Mouse (Mus musculus): ENCODE data around the gene Sdhaf3. TPM values are rescaled to one million over a fixed set of nuclear protein-coding genes. Genes with fewer than 3 reads are reported as not detected.

The Sdhaf3 gene
- total RNA-seq, 2 experiments from 2014 or later, result 3.1 to 3.5 TPM

DNA sequence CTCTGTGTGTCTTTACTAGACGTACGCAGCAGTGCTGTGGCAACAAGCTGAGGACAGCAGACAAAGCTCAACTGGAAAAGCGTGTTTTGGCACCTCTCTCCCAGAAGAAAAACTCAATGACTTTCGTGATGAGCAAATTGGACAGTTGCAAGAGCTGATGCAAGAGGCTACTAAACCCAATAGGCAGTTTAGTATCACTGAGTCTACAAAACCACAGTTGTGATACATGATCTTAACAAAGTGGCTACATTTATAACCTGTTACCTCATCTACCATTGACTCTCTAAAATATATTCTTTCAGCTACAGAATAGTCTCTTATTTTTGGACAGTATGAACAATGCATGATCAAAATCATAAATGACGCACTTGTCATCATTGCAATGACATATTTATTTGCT is 83.0 kb downstream of the Sdhaf3 start:
- intact Hi-C loops (cut with DNase I), result no loop called here
- DNase-seq (ENCODE audit: extremely low spot score in 1 of 2, low spot score in 2 of 2), result no peak

DNA sequence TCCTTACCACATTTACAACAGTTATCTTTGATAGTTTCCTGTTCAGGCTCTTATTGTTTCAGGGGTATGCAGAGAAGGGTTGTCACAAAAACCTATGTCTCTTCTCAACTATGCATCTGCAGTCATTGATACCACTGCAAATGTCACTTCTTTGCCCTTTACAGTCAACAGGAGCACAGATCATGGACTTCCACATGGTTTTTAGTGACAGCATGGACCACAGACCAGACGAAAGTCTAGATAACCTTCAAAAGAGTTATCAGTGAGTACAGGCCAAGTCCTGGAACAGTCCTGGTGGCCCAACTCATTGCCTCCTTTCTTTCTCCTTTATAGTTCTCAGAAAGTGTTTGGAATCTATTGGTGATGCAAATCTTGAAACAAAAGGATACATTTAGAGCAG is 86.1 kb downstream of the Sdhaf3 start:
- intact Hi-C loops (cut with DNase I), result no loop called here
- no peak for DNase-seq (ENCODE audit: extremely low spot score in 1 of 2, low spot score in 2 of 2)

DNA sequence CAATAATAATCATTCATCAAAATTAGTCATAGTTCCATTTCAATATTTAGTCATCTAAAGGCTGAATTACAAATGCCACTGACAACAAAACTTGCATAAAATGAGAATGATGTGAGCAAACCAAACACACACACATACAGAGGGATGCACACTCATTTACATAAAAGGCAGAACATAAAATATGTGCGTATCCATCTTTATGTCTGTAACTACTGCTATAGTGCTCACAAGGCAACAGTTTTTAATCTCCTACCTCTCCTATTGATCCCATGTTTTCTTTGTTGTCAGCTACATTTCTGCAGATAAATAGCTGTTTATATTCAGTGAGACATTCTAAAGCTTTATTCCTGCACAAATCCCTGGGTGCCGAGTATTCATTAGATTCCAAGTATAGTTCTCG is 107.0 kb downstream of the Sdhaf3 start:
- intact Hi-C loops (cut with DNase I), result no loop called here
- DNase-seq (ENCODE audit: extremely low spot score in 1 of 2, low spot score in 2 of 2), result no peak

DNA sequence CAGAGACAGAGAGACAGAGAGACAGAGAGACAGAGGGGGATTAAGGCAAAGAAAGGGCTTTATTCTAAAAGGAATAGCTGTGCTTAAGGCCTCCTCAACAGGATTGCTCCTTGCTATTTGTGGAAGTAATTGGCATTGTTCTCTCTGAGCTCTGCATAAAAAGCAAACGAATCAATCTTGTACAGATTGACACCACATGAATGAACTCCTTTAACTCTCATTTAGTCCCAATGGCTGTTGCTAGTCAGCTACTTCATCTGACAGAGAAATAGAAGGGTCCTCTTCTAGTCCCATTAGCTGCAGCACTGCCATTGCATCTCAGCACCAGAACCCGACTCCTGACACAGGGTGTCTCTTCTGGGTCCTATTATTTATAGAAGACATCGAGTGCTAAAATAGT is 113.0 kb downstream of the Sdhaf3 start:
- no peak for DNase-seq (ENCODE audit: extremely low spot score in 1 of 2, low spot score in 2 of 2)
- intact Hi-C loops (cut with DNase I), result no loop called here

DNA sequence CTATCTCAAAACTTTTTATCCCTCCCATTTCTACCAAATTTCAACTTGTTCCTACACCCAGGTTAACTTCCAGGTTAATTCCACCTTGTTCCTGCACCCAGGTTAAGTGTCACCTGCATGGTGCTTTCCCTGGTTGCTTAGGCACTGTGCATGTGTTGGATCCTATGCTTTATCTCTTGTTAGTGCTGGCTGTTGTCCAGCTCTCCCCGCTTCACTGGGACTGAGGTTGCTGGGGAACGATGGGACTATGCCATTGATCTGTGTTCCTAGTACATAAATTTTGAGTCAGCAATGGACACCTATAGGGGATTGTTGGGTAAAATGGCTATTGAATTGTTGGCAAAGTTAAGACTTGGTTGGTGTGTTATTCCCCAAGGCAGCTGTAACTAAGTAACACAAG is 113.7 kb downstream of the Sdhaf3 start:
- intact Hi-C loops (cut with DNase I), result no loop called here
- DNase-seq (ENCODE audit: extremely low spot score in 1 of 2, low spot score in 2 of 2), result no peak

DNA sequence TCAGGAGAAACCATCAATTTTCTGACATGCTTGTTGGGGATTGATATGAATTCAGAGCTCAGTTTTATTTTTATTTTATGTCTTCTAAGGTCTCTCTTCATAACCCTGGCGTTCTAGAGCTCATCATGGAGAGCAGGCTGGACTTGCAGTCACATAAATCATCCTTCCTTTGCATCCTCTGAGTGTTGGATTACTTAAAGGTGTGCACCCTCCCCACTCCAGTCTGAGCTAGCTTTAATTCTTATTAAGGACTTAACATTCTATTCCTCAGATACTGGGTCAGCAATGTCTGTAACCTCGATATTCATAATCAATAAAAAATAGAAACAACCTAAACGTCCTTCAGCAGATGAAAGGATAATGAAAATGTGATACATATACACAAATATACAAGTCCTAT is 126.2 kb downstream of the Sdhaf3 start:
- intact Hi-C loops (cut with DNase I), result no loop called here
- no peak for DNase-seq (ENCODE audit: extremely low spot score in 1 of 2, low spot score in 2 of 2)

DNA sequence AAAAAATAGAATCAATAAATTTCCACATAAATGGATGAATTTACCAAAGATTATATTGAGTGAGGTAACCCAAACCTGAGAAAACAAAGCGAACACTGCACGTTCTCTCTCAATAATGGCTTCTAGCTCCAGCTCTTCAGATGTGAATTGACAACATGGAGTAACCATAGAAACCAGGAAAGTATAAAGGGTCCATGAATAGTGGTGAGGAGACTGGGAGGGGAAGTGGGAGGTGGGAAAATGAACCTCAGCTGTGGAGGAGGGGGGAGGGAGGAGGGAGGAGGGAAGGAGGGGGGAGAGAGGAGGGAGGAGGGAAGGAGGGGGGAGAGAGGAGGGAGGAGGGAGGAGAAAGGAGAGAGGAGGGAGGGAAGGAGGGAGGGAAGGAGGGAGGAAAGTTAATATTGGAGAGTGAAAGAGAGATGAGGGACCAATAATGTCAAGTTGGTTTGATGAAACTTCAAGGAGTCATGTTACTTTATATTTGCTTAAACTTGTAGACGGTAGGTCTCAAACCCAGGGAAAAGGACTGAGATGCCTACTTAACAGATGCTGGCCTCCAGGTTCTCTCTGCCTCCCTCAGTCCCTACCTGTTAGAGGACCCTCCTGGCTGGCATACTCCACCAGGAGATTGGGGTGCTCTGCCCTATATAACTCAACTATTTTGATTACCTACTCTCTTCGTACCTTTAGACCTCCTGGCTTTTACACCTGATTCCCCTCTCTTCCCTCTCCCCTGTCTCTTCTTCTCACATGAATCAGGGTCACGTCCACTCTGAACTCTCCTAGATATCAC is 126.9 kb downstream of the Sdhaf3 start:
- no peak for DNase-seq (ENCODE audit: extremely low spot score in 1 of 2, low spot score in 2 of 2)
- intact Hi-C loops (cut with DNase I), result no loop called here

DNA sequence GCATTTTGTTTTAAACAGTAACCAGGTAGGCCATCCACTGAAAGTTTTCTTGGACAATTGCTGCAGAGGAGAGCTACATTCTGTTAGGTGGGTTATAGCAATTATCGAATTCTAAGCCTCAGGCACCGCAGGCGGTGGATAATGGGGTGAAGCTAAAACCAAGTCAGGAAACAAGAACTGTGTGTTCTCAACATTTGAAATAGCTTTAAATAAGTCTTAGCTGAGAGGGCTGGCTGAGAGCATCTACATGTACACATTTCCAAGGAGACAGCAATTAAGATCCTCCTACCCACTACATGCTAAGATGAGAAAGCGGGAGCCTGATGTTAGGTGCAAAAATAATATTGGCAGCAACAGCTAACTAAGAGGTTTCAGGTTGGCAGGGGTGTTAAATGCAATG is 127.9 kb downstream of the Sdhaf3 start:
- no peak for DNase-seq (ENCODE audit: extremely low spot score in 1 of 2, low spot score in 2 of 2)
- intact Hi-C loops (cut with DNase I), result no loop called here

DNA sequence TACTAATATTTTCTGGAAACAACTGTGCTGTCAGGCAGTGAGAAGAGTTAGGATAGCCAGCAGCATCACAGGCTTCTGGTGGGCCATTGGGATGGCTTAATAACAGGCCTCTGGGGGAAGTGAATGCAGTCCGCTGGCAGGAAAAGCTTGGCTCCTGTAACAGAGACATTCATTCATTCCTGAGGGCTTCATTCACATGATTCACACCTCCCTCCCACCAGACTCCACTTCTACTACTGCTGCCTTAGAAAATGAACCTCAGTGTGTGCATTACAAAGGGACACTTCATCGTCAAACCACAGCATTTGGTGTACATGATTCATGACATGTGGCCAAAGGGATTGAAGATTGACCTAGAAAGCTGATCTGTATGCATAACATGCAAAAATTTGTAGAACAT is 128.6 kb downstream of the Sdhaf3 start:
- intact Hi-C loops (cut with DNase I), result no loop called here
- DNase-seq (ENCODE audit: extremely low spot score in 1 of 2, low spot score in 2 of 2), result no peak

DNA sequence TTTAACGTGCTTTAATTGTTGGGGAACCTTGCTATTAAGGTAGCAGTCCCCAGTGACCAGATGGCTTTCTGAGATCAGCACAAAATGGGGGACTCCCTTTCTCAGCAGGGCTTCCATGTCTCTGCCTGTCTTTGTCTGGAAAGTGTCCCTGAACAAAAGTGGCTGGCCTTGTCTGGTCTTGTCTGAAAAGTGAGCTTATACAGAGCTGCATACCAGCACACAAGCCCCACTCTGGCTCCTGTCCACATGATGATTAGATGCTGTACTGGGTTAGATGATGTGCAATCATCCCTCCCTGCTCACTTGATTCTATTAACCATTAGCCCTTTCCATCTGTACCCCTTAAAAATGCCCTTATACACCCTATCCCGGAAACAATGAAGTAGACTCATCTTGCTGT is 129.7 kb downstream of the Sdhaf3 start:
- no peak for DNase-seq (ENCODE audit: extremely low spot score in 1 of 2, low spot score in 2 of 2)
- intact Hi-C loops (cut with DNase I), result no loop called here

DNA sequence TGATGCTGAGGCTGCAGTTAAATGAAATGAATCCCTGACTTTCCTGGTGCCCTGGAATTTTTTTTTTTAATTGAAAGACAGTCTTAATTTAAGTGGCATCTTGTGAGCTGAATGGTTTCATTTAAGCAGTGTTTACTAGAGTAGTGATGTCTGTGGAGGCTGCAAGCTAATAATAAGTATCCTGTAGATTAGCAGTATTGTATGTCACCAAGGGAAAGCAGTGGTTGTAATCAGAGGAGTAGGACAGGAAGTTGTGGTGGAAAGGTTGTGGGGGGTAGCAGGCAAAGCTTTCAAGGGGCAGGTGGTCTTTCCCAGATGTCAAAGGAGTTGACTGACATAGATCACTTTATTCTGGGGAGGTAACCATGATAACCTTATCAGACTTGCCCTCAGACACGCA is 136.3 kb downstream of the Sdhaf3 start:
- no peak for DNase-seq (ENCODE audit: extremely low spot score in 1 of 2, low spot score in 2 of 2)
- intact Hi-C loops (cut with DNase I), result no loop called here

Other genes with a start within 250 kb of the Sdhaf3 start
- gene Dlx6, start 92.7 kb upstream of the Sdhaf3 start, total RNA-seq (2021), result 10 to 100 TPM; 10.1 to 13.4 TPM
- gene Dlx5, start 73.9 kb upstream of the Sdhaf3 start, total RNA-seq (2021), result 1 to 10 TPM; 7.4 to 8.1 TPM